25 mouse cellular contexts compared by ENCODE assay signal in the genomic region with DNA sequence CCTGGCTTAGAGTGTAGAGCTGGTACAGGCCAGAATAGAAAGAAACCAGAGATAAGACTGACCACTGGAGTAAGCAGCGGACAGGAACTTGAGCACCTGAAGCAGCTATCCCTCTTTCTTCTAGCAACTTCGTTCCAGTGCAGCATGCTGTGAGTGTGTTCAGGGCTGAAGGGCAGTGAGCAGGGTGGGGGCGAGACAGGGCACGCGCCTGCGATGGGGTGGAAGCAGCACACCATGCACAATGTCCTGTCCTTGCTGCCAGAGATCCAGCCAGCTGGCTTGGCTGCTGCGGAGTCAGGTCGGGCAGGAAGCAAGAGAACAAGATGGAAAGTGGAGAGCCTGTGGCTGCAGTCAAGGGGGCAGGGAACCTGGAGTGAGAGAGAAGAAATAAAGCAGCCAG. TPM values are rescaled to one million over a fixed set of nuclear protein-coding genes. Genes with fewer than 3 reads are reported as not detected.
"Had no signal": no experiment of that assay in that cellular context is flagged by ENCODE, and none has a peak within 500 bp of the region (broad histone marks: within the 10 kb centered on the region; RNA-seq: fewer than 3 reads in every experiment).

No protein-coding gene starts in this region.

- H3K4me1 ChIP-seq: hindbrain, embryonic 10.5 days; hindbrain, embryonic 12.5 days; intestine, embryonic 15.5 days; limb, embryonic 10.5 days; limb, embryonic 12.5 days; liver, embryonic 13.5 days; liver, embryonic 15.5 days had no signal

- DNase-seq: gastrocnemius, adult 2 months; gastrocnemius, postnatal 10 days; gastrocnemius, postnatal 25 days; heart, adult 2 months; heart, postnatal 14 days; heart, postnatal 4 days; kidney, adult 18-20 months; kidney, adult 8-10 months; kidney, postnatal 10 days; kidney, postnatal 4 days; liver; liver, embryonic 13.5 days had no signal

- H3K36me3 ChIP-seq: hindbrain, embryonic 10.5 days; hindbrain, embryonic 12.5 days; intestine, embryonic 15.5 days; limb, embryonic 10.5 days; limb, embryonic 12.5 days; liver, embryonic 13.5 days; liver, embryonic 15.5 days had no signal

- H3K4me3 ChIP-seq: gastrocnemius, adult 2 months; heart, adult 2 months; hindbrain, embryonic 10.5 days; hindbrain, embryonic 12.5 days; intestine, embryonic 15.5 days; layer of hippocampus, adult 2 months; left cerebral cortex, adult 2 months; limb, embryonic 10.5 days; limb, embryonic 12.5 days; liver, embryonic 13.5 days; liver, embryonic 15.5 days had no signal

- H3K9me3 ChIP-seq: hindbrain, embryonic 10.5 days; hindbrain, embryonic 12.5 days; intestine, embryonic 15.5 days; limb, embryonic 10.5 days; limb, embryonic 12.5 days; liver, embryonic 13.5 days; liver, embryonic 15.5 days had no signal

- H3K27me3 ChIP-seq: hindbrain, embryonic 12.5 days; intestine, embryonic 15.5 days; limb, embryonic 12.5 days; liver, embryonic 13.5 days; liver, embryonic 15.5 days had no signal

- ATAC-seq: hindbrain, embryonic 16.5 days; inflammation-experienced regulatory T-cells, adult 6 months; intestine, embryonic 15.5 days; intestine, postnatal 0 days had no signal

RNA-seq across cellular contexts. Expression of gene Slc5a7, which starts 59.4 kb away (rescaled TPM):
- total RNA-seq: gastrocnemius, adult 2 months; gastrocnemius, postnatal 25 days; granulocyte monocyte progenitor cell, adult 5-6 weeks had no signal
- polyA plus RNA-seq: inflammation-experienced regulatory T-cells, adult 6 months; liver, embryonic 11.5 days; liver, embryonic 15.5 days had no signal
